Mouse (Mus musculus): ENCODE measurements around the gene Tec. TPM values are rescaled to one million over a fixed set of nuclear protein-coding genes. Genes with fewer than 3 reads are reported as not detected.
"Not testable (repeated sequence)": the region's sequence is repeated elsewhere in the genome, so short reads cannot be mapped to it uniquely, and the experiment has no call there.

Gene Tec
- total RNA-seq, 2 experiments from 2014 or later: 4.2 to 4.8 TPM

DNA sequence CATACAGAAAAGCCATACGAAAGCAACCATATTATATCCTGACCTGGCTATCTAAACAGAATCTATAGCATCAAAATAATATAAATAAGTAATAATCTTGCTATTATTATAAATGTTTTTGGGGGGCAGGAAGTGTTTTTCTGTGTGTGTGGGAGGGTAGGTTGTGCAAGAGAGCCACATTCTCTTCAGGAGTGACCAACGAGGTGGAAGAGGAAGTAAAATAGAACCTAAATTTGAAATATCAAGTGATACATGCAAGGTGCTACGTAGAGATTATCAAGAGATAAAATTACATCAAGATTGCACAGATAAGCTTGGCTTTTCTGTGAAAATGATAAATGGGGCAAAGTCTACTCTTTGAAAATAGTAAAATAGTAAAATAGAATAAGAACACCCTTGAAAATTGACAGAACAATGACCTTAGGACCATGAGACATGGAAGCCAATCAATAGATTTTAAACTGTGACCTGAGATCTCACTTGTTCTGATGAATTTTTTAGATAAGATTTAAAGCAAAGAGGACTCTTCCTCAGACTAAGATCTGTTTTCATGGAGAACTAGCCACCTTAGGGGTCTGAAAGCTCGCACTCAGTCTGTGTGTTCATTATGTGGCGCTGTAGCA is 37.2 kb downstream of the Tec start:
- intact Hi-C loops (cut with DNase I): no loop called here
- no peak for DNase-seq (ENCODE audit: low spot score in 2 of 2)

DNA sequence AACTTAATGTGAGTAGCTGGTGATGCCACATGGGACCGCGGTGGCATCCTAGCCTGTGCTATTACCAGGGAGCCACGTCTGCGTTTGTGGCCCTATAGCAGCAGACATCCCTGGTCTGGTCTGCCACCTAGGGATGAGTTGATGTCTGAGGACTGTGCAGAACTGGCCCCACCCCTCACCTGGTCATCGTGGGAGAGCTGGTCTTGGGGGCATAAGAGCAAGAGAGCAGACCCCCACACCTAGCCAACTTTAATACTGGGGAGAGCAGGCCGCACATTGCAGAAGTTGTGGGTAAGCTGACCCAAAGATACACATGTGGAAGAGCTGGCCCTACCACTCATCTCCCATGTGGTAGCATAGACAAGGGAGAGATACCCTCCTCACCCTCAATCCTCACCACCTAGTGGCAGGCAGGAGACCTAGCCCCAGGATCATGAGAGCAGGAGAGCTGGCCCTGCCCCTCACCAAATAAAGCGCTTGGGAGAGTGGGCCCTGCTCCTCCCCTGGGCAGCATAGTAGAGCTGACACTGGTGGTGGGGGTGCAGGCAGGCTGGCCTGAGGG is 38.7 kb downstream of the Tec start:
- intact Hi-C loops (cut with DNase I): no loop called here
- DNase-seq (ENCODE audit: low spot score in 2 of 2): no peak

GRCm38 (mm10) chr5:72828401-72828800 is 39.9 kb downstream of the Tec start:
- intact Hi-C loops (cut with DNase I): no loop called here
- DNase-seq (ENCODE audit: low spot score in 2 of 2): no peak

DNA sequence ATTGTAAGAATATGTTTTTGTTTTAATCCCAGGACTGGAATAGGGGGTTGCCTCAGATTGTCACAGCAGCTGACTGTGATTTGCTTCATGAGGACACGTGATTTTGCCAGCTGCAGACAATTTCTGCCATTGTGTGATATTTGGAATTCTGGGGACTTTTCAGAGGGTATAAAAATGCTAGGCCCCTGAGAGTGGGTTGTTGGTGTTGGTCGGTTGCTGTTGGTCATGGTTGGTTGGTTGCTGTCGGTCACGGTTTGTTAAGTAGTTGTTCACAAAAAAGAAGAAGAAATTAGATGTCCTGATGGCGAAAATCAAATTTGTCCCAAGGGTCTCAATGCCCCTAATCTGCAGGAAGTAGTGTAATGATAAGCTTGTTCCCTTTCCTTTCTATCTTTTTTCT is 40.8 kb downstream of the Tec start:
- DNase-seq (ENCODE audit: low spot score in 2 of 2): no peak
- intact Hi-C loops (cut with DNase I): no loop called here

DNA sequence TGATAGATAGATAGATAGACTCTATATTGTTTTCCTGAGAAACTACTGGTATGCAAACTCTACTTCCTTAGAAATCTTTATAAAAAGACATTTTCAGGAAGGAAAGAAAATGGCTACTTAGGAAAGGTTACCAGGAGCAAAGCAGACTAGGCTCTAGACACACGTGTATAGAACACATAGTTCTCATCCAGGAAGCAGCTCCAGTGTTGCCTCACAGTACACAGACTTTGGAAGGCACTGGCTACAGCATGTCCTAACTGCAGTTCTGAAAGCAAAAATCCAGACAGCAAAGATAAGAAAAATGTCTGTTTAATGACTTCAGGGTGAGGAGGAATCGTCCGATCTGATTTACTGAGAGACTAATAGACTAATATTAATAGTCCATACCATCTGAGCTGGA is 41.8 kb downstream of the Tec start:
- DNase-seq (ENCODE audit: low spot score in 2 of 2): no peak
- intact Hi-C loops (cut with DNase I): no loop called here

- intact Hi-C loops (cut with DNase I): no loop called here
- DNase-seq (ENCODE audit: low spot score in 2 of 2): no peak
These were observed 47.6 kb downstream of the Tec start for GRCm38 (mm10) chr5:72820651-72821050.

DNA sequence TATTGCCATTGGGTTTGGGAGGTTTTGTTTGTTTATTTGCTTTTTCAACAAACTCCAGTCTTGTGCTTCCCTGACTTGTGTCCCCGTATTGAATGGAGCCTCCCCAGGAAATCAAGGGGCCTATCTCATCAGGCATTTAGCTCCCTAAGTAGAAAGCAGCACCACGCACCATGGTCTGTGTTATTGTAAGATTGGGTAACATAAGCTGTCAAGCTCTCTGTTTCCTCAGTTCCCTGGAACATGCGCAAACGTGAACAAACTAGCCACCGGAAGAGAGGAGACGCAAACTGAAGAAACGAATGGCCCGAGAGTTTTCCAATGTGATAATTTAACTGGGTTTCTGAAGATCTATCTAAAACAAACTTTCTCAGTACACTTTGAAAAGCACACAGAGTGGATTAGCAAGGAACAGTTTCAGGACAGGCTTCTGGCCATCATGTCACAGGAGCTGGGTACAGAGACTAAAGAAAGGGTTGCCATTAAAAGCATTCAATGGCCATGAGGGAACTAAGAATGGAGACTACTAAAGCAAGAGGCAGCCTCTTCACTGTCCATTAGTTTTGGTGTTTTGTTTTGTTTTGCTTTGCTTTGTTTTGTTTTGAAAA is 48.1 kb downstream of the Tec start:
- no peak for DNase-seq (ENCODE audit: low spot score in 2 of 2)
- intact Hi-C loops (cut with DNase I): no loop called here

DNA sequence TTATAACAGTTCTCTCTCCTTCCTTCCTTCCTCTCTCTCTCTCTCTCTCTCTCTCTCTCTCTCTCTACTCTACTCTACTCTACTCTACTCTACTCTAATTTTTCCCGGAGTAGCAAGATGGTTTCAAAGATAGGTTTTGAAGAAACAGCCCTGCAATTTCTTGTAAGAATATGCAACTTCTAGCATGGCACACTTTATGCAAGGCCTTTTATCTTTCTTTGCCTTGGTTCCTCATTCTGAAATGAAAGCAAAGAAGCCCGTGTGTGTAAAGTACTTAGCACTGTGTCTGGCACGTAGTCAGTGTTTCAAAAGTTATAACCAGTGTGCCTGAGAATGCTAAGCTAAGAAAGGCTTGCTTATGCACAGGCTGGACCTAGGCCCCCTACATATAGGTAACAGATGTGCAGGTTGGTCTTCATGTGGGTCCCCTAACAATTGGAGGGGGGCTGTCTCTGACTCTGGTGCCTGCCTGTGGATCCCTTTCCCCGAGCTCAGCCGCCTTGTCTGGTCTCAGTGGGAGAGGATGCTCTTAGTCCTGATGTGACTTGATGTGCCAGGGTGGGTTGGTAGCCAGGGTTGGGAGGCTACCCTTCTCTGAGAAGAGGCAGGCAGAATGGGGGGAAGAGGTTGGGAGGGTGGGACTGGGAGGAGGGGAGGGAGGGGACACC is 49.6 kb downstream of the Tec start:
- no peak for DNase-seq (ENCODE audit: low spot score in 2 of 2)
- intact Hi-C loops (cut with DNase I): no loop called here

GRCm38 (mm10) chr5:72817523-72818091 is 50.7 kb downstream of the Tec start:
- no peak for DNase-seq (ENCODE audit: low spot score in 2 of 2)

DNA sequence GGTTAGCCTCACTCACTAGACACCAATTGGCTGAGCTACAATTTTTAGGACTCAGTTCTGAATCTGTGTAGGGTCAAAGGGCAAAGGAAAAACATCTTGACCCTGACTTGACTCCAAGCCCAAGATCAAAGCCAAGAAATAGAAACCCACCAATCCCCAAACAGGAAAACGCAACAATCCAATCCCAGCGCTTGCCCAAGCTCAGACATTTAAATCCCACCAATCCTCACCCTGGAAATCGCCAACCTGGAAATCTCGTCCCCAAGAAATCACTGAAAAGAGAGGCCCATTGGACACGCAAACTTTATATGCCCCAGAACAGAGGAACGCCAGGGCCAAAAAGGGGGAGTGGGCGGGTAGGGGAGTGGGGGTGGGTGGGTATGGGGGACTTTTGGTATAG is 51.3 kb downstream of the Tec start:
- DNase-seq (ENCODE audit: low spot score in 2 of 2); intact Hi-C loops (cut with DNase I): not testable (repeated sequence)

More at GRCm38 (mm10) chr5:72817523-72818091, 50.7 kb downstream of the Tec start:
- intact Hi-C loops (cut with DNase I): no loop called here

DNA sequence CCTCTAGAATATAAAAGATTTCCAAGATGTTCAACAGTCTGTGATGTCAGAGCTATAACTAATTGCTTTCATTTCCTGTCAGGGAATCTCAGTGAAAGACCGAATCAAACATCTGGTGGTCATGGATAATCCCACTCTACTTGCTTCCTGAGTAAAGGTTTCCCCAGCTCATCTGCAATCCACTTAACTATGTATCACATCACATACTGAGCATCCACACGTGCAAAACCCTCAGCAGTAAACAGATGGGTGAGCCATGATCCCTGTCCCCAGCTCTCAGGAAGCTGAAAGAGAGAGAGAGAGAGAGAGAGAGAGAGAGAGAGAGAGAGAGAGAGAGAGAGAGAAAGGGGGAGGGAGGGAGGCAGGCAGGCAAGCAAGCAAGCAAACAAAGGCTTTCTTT is 51.8 kb downstream of the Tec start:
- intact Hi-C loops (cut with DNase I): no loop called here

DNA sequence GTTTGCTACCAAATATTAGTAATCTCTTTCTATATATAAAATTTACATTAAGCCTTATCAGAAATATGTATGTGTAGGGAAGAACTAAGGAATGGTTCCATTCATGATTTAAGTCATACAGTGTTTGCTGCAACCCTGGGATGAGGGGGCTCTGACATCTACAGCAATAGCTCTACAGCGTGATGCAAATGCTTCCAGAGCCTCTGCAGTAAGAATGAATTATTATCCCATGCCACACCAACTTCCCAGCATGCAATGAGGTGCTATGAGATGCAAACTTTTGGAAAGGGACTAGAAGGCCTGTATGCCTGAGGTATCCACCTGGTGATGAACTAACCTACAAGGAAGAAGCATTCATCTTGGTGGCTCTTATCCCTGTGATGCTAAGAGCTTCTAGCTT is 52.2 kb downstream of the Tec start:
- intact Hi-C loops (cut with DNase I): no loop called here
- no peak for DNase-seq (ENCODE audit: low spot score in 2 of 2)

More for the DNA sequence above, 51.8 kb downstream of the Tec start:
- DNase-seq (ENCODE audit: low spot score in 2 of 2): no peak

GRCm38 (mm10) chr5:72815361-72815760 is 52.9 kb downstream of the Tec start:
- DNase-seq (ENCODE audit: low spot score in 2 of 2): no peak
- intact Hi-C loops (cut with DNase I): no loop called here

DNA sequence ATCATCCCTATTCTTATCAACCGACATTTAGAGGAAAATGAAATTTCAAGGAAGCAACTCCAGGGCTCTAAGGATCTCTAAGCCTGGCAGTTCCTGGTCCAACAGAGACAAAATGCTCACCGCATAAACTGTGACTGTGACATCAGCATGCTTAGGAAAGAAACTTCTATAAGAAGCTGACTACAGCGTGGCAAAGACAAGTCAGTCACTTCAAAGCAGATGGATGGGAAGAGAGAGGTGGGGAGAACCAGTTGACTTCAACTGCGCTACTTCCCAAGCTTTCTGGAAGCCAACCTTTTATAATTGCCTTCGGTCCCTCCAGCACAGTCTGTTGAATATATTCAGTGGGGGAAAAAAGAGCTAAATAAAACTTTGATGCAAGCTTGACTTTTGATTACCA is 54.2 kb downstream of the Tec start:
- intact Hi-C loops (cut with DNase I): no loop called here
- DNase-seq (ENCODE audit: low spot score in 2 of 2): no peak

- DNase-seq (ENCODE audit: low spot score in 2 of 2): no peak
- intact Hi-C loops (cut with DNase I): no loop called here
These were observed 55.4 kb downstream of the Tec start for GRCm38 (mm10) chr5:72812908-72813307.

DNA sequence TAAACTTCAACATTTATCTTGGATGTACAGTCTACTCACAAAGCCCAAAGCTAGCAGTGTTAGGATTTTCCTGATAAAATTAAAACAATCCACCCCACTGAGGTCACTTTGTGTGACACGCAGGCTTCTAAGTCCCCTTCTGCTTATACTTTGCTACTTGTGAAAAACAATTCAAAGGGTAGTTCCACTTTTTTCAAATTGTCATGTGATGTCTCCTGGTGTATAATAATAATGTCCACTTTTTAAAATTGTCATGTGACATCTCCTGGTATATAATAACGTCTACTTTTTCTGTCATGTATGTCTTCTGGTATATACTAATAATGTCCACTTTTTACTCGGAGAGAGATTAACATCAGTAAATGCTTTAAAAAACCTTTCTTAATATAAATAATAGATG is 56.0 kb downstream of the Tec start:
- DNase-seq (ENCODE audit: low spot score in 2 of 2): no peak
- intact Hi-C loops (cut with DNase I): no loop called here

DNA sequence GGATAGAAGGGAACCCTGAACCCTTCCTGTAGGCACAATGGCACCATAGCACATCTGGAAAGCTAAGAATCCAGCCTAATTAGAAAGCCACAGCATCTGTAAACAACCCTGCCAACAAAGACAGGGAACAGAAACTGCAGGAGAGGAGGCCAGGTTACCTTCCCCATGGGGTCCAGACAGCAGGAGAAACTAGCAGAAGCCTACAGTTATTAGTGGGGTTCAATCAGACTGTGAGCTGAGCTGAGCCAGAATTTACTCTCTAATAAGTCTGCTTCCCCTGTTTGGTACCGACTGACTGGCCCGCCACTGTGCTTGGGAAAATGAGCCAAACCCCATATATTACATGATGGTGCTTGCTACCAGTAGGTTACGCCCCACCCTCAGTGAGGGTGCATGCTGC is 56.9 kb downstream of the Tec start:
- intact Hi-C loops (cut with DNase I): no loop called here
- DNase-seq (ENCODE audit: low spot score in 2 of 2): no peak

DNA sequence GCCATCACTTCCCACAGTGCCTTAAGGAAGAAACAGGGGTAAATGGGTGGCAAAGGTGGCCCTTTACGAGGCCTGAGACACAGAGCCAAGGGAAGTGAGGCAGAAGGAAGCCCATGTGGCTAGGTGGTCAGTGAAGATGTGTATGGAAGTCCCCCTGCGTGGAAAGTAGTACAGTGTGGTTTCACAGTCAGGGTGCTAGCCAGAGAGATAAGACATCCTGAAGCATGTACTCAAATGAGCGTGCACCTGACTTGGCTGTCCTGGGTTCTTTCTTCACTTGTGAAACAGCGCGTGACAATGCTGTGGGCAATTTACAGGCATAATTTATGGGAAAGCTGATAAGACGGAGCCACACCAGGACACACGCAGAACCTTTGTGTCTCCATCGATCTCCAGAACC is 57.3 kb downstream of the Tec start:
- intact Hi-C loops (cut with DNase I): no loop called here
- DNase-seq (ENCODE audit: low spot score in 2 of 2): no peak

GRCm38 (mm10) chr5:72809480-72809879 is 58.8 kb downstream of the Tec start:
- intact Hi-C loops (cut with DNase I): no loop called here
- no peak for DNase-seq (ENCODE audit: low spot score in 2 of 2)

- intact Hi-C loops (cut with DNase I): no loop called here
- DNase-seq (ENCODE audit: low spot score in 2 of 2): peak in 1 of 2 experiments; percentile 41
These were observed 59.7 kb downstream of the Tec start for GRCm38 (mm10) chr5:72808456-72809111.

All from left cerebral cortex, postnatal 36 days (tissue).